Mouse (Mus musculus): ENCODE data around the gene Fgfbp1. TPM values are rescaled to one million over a fixed set of nuclear protein-coding genes. Genes with fewer than 3 reads are reported as not detected.
A peak's percentile ranks its signal among the peaks of the same experiment; 100 is the strongest.

Fgfbp1 gene
- not detected in 2 replicates for total RNA-seq (2021)
- long read RNA-seq, experiment 1: 0 reads
- long read RNA-seq, experiment 2: 0 reads

DNA sequence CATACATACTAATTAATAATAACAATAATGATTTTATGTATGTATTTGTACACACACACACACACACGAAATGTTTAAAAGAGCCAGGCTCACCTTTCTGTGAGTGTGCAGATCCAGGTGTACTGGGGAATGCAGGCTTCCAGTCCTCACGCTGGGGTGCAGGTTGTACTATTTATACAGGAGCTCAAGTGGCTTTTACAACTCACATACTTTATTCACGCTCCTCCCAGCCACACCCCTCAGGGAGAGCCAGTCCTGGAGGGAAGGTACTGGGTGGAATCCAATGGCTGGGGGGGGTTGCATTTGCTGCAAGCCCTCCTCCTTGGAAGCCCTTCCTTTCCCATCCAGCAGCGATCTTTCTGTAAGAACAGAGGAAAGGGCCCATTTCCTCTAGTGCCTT lies at the start of gene Fgfbp1:
Fgfbp1 (minus strand) TSS at position 160 of the 400 bp plus-strand sequence.
- no peak for DNase-seq

DNA sequence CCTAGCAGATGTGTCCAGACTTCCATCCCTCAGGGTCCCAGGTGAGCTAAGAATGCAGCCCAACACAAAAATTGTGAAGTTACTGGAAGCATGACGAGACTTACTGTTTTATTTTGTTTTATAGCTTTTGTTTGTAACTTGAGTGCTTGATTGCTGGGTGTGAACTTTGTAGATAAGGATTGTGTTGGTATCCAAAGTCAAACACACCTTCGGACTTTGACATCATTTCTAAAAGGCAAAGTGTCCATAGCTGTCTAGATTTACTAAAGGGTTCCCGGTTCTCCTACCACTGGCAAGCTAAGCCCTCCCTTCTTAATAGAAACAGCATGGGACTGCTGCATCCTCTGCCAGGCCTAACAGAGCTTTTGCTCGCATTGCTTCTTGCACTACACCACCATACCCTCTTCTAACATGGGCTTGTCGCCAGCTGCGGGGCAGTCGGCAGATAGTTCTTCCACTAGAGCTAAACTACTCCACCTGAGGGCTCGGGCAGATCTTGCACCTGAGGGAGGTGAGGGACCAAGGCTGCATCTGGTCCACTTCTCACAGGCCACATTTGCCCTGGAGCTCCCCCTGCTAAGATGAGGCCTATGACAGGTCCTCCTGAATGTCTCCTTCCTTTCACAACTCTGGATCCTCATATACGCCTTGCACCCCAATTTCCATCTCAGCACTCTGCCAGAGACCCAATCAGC lies 16.9 kb upstream of the Fgfbp1 start:
- DNase-seq: no peak

DNA sequence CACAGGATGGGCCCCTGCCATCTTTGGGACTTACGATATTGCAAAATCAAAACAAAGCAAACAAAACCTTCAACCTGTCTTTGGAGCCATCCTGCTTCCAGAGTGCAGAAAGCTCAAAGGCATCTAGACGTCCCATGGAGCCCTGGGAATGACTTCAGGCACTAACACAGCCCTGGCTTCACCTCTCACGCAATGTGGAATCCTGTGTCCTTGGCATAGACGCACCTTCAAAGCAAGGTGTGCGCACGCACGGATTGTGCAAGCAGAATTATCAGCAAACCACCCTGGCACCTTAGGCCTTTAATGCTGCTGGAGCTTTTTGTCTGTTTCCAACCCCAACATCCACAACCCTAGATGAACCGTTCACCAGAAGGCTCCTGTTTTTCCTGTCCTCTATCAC lies 16.0 kb upstream of the Fgfbp1 start:
- no peak for DNase-seq

DNA sequence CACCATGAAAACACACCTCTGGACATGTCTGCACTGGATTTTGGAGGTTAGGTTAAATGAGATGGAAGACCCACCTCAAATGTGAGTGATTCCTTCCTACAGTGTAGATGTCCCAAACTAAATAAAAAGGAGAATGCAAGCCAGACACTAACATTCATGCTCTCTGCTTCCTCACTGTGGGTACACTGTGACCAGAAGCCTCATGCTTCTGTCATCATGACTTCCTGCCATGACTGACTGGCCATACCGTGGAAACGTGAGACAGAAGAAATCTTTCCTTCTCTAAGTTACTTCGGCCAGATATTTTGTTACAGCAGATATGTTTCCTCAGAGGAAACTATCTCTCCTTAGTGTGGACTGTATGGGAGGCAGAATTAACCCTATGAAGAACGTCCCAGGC lies 14.6 kb upstream of the Fgfbp1 start:
- no peak for DNase-seq

DNA sequence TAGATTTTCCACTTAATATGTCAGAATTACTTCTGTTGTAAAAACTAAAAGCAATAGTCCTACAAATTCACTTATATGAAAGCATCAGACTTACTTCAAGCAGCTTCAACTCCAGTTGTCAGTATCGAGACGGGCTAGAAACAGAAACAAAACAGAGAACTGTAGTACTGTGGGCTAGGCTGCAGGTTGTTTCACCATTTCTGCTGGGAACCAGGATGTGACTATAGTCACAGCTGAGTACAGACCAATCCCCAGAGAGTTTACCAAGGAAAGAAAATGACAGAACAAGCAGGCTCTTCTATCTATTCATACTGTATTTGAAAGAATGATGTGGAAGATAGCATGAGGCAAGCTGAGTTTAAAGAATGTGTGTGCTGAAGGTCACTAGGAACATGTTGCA lies 13.4 kb upstream of the Fgfbp1 start:
- no peak for DNase-seq

DNA sequence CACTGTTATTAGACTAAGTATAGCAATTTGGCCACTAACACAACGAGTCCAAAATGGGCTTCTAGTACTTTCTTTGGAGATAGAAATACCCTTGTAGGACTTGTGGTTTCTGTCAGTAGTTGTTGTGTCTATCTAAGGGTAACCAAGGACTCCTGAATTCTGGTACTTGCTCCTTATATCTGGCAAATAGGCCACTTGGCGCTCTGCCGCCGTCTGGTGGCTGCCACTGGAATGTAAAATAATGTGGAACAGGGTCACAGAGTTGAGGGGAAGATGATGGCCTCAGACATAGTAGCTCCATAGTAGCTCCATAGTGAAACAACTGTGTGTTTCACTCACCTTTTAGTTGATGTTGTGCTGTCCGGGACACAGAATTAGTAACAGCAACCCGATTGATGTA lies 8.7 kb upstream of the Fgfbp1 start:
- peak; percentile 76 for DNase-seq

DNA sequence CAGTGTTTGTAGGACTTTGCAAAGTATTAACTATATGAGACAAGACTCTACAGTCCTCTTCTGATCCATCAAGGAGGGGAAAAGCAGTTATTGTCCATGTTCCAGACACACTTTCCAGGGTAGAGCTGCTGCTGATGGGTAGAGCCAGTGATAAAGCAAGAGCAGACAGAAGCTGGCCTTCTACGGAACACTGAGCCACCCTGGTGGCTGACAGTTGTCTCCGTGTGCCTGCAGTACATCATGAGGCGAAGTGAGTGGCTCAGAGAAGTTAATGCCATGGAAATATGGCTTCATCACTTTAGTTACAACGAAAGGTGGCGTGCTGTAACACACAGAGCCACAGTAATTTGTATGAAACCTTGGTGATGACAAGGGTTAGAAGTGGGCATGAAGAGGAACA lies 7.4 kb upstream of the Fgfbp1 start:
- DNase-seq: no peak

DNA sequence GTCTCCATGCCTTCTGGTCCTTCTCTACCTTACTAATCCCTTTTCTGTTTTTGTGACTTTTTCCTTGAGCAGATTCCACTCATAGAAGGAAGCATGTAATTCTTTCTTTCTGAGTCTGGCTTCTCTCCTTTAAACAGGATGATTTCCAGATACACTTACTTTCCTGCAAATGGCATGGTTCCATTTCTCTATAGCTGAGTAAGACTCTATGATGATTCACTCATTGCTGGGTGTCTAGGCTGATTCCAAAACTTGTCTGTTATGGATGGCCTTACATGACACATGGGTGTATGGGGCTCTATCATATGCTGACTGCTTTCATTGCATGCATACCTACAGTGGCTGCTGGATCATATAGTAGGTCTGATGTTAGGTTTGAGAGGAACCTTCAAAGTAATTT lies 4.6 kb upstream of the Fgfbp1 start:
- DNase-seq: no peak

DNA sequence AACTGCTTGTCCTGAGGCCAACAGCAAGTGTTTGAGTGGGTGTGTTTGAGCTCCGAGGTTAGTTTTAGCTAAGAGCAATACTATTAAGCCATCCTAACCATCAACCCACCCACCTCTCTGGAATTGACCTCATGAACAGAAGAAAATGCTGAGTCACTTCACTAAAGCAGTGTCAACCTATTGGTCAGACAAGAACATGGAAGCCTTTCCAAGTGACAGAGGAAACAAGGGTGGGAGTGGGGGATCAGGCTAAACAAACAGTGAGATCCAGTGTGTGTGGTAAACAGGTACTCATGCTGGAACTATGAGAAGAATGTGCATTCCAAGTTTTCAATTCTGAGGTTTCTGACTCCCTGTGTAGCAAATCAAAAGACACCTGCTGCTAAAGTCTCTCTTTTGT lies 1.3 kb upstream of the Fgfbp1 start:
- DNase-seq: no peak

DNA sequence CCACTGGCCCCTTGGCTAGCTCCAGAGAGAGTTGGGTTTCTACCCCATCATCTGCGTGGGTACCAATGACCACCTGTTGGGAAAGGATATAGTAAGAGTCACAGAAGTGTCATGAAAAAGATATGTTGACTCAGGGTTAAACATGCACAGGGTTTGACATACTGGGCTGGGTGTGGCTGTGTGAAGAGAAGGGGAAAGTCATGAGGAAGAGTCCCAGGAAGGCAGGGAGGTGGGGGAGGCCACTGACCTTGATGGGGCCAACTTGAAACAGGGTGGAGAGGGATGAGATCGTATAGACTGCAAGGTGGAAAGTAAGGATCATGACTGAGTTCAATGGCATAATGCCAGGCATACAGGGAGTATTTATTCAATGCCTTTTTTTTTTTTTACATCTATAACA lies 1.2 kb downstream of the Fgfbp1 start:
- no peak for DNase-seq

DNA sequence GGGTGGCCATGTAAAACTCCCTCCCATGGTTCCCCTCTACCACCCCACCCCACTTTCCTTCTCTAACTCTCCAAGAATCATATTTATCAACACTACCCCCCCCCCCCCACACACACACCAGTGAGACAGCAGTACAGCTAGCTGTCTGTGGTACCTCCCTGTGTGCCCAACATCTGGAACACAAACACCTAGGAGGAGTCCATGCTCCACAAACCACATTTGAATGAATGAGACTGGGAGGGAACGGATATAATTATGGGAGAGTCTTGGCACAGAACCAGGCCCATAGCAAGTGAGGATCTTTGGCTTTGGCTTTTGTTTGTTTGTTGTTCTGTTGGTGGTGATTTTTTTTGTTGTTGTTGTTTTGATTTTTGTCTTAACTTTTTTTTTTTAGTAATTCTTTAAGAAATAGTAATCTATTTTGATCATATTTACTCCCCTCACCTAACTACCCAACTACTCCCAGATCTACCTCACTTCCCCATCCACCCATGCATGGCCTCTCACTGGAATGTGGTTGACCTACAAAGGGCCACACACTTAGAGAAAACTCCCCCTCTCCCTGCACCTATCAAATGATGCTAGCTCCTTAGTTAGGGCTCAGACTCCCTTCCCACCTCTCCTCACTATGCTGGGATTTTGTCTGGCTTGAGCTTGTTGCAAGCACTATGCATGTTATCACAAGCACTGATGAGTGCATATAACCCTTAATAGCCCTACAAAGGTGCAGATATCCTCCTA lies 4.6 kb downstream of the Fgfbp1 start:
- DNase-seq: no peak

DNA sequence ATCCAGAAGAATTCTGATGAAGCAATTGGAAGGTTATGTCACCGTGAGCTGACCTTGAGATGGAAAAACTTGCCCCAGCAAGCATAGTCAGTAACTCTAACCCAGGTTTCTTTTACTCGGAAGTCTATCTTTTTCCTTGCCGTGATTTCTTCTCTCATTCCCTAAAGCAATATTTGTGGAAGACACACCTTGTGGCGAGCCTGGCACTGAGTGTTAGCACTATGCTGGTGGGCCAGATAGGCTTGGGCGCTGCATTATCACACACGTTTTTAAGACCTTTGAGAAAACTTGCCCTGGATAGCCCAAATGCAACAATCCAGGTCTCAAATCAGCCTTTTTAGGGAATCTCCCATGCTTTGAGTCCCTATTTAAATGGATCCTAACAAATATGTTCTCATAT lies 7.4 kb downstream of the Fgfbp1 start:
- no peak for DNase-seq

DNA sequence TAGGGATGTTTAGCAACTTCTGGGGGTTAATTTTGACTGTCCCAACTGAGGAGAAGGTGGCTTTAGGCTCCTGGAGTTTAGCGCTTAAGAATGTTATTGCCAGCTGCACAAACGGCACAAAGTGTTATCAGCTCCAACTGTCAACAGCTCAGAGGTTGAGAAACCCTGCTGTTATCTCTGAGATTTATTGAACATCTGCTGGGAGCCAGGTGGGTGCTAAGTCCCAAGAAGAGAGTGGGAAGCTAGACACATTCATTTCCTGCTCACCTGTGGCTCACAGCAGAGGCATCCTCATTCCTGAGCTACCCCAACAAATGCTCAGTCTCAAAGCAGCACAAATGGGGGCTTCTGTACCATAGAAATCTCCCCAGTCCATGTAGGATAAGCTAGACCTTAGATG lies 10.4 kb downstream of the Fgfbp1 start:
- DNase-seq: no peak

DNA sequence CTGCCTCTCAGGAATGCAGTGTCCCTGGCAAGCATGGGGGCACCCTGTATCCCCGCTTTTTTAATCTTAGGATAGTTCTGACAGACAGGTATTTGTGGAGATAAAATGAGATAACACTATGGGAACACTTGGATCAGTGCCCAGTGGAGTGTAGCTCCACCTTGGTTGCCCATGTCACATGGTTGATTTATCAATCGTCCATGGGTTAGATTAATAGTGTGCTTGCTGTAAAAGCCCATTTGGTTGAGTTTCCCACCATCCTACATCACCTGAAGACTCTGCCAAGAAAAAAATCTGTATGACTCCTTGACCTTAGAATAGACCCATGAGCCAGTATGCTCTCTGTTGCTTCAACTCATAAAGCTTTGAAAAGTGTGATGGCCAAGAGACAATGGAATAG lies 11.0 kb downstream of the Fgfbp1 start:
- no peak for DNase-seq

DNA sequence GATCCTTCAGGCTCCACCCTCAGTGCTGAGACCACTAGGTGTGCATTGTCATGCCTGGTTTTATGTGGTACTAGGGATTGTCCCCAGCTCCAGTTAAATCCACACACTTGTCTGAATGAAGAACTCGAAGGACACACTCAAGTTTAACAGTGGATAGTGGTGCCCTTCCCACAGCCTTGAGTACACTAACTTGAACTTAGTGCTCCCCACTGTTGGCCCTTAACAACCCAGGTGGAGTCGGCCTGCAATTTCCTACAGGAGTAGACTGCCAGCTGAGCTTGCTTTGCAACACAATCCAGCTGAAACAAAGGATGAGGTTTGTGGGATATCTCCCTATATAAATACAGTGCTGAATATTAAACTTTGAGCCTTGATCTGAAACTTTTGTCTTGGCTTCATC lies 12.9 kb downstream of the Fgfbp1 start:
- DNase-seq: no peak

DNA sequence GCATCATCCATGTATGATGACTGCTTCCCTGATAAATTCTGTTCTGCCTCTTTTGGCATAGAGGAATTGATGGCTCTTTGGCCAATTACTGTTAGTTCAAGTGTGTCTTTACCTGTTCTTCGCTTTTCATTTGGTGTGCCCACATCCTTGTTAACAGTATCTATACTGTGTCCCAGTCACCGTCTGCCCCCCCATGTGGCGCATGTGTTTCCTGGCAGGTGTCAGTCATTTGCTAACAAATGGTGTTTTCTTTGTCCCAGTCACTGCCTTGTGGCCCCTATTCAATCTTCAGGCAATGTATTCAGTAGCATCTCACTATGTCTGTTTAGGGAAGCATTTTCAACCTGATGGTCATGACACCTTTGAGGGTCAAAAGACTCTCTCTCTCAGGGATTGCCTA lies 20.5 kb downstream of the Fgfbp1 start:
- no peak for DNase-seq

DNA sequence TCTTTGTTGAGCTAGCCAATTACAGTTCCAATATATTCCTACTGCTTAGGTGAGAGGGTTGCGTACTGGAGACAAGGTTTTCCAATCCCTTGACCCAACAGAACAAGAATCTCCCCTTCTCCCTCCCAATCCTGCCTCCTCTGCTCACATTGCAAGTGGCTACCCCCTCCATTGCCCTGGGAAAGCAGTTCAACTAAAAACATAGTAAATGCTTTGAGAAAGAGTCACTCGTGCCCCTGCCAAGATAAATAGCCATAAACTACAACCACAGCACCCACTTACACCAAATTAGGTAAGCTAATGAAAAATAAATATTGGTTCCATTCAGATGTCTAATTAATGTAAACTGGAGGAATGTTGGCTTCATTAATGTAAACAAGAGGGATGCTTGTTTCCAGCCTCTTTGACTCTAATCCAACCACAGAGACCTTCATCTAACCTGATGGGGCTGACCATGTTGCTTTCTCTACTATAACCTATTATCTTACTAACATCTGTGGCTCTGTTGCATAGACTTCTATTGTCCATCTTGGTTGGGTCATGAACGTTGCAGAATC lies 21.6 kb downstream of the Fgfbp1 start:
- no peak for DNase-seq

DNA sequence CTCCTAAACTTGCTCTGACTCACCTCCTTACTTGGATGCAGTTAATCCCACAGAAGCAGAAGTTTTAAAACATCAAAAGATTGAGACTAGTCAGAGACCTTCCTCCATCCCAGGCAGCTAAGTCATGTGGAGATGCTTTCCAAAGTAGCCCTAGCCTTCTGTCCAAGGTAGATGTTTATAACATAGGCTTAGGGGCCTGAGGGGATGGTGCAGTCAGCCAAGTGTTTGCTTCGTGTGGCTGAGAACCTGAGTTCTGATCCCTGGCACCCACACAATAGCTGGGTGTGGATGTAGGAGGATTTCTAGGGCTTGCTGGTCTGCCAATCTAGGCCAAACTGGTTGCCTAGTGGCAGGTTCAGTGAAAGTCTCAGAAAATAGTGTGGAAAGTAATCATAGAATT lies 28.3 kb downstream of the Fgfbp1 start:
- no peak for DNase-seq

DNA sequence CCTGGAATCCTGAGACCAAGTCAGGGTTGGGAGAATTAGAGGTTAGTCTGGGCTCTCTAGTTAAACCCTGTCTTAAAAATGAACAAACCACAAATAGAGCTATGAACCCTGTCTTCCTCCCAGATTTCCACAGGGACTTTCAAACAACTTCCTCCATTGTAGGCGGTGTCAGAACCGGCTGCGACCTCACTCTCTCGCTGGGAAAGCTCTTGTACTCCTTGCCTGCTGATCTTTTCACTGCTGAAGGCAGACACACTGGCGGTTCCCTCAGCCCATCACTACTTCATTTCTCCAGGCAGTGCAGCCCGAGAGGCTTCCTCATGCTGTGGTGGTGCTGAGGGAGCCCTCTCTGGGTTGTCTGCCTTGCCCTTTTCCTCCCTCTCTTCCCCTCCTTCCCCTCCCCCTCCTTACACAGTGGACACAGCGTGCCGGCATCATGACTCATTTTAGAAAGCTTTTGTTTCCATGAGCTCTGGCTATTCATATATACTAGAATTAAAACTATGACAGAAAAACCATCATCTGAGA lies 32.8 kb downstream of the Fgfbp1 start:
- DNase-seq: peak; percentile 55

DNA sequence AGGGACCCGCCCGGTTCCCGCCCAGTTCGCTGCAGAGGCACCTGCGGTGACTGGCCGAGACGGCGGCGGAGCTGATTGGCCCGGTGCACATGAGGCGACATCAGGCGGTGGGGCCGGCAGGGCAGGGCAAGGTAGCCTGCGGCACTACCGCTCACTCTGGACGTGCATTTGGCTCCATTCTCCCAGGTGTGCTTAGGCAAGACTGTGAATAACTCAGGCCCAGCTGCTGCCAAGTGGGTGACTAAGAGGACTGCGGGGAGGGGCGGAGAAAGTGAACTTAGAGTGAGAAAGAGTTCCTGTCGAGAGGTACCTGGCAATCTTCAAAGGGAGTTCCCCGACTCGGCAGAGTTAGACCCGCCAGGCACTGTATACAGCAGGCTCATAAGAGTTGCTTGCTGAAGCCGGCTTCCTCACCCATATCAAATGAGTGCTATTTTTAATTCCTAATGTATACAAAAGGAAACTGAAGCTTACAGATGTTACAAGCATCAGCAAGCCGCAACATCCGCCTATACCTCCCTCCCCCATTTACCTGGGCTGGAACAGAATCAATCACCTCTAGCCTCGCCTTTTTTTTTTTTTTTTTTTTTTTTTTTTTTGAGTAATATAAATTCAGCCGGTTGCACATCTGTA lies 33.4 kb downstream of the Fgfbp1 start:
- peak; percentile 70 for DNase-seq

DNA sequence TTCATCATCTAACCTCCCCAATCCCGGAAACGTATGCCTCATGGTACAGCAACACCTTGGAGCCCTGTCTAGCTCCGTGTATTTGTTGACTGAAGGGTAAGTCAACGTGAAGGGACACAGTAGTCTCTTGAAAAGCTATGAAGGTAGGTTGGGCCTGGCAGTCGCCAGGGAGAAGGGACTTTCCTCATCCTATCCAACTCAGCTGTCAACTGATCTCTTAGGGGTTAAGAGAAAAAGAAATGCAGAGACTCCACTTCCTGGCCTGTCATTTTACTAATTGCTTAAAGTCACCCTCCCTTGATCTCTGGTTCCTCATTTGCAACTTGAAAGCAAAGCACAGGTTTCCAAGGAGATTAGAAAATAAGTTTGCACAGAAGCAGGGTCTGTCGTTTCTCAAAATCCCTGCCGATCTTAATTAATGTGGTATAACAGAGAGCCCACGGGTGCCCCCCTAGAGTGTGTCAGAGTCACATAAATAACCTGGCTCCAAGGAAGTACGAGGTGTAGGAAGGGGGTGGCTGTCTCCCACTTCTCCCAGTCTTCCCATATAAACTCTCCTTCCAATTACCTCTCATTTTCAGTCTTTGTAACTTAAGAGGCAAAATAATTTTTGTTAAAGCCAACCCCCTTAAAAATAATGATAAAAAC lies 34.1 kb downstream of the Fgfbp1 start:
- DNase-seq: no peak

DNA sequence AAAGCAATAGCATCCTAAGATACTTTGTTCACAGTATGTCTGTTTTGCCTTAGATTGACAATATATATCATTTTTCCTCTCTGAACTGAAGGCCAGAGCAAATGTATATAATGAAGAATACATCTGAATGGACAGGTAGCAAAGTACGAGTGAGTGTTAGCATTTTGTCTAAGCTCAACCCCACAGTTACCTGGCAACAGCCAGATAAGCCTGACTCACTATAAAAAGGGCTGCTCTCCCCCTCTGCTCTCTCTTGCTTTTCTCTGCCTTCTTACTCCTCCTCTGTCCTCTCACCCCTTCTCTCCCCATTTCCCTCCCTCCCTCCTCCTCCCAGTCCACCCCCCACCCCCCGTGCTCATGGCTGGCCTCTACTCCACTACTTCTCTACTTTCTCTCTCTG lies 48.3 kb downstream of the Fgfbp1 start:
- no peak for DNase-seq

All from adrenal gland, postnatal 14 days (tissue).